Mouse (Mus musculus) brown adipose tissue, adult 24 weeks (tissue): ENCODE data around the gene Nrbf2. TPM values are rescaled to one million over a fixed set of nuclear protein-coding genes. Genes with fewer than 3 reads are reported as not detected.

ENCODE experiments used
- H3K27ac ChIP-seq: fragments of 200-500 bp; replicated peaks from 2 replicates; pipeline ENCODE4 v1.5.1; 2012; ENCODE audit warnings: low read depth, mild to moderate bottlenecking, low read length
- H3K4me1 ChIP-seq: fragments of 200-500 bp; 2 replicates; pipeline ENCODE4 v1.6.1; 2012; ENCODE audit warnings: low read length, mixed read lengths; ENCODE audit not compliant: control insufficient read depth, insufficient read depth, insufficient read length
- H3K4me3 ChIP-seq: fragments of 200-500 bp; 2 replicates; pipeline ENCODE4 v1.5.1; 2012; ENCODE audit warnings: low read depth, mild to moderate bottlenecking, low read length, moderate library complexity; ENCODE audit not compliant: insufficient read depth
- polyA plus RNA-seq: library from polyadenylated mRNA; stranded (reverse); fragments of >200 nt; gene quantifications from 2 replicates; pipeline ENCODE4 v1.2.4, GENCODE M21; 2012; ENCODE audit not compliant: missing spikeins, insufficient read depth, insufficient read length

Nrbf2 gene
- polyA plus RNA-seq, 1 experiment: 18.6 TPM

- Histone ChIP-seq H3K27ac (no peak overlapping the region), H3K4me1 (peaks cover 9% of the 10 kb centered on the region), H3K4me3 (no peak overlapping the region)
Observed at GRCm38 (mm10) chr10:67275916-67276315, 9.2 kb downstream of the Nrbf2 start.

- Histone ChIP-seq H3K4me3 (no peak overlapping the region), H3K4me1 (no peaks in the 10 kb centered on the region; the same call in 1 of the 2 replicates), H3K27ac (no peak overlapping the region)
Observed at GRCm38 (mm10) chr10:67264852-67265251, 20.3 kb downstream of the Nrbf2 start.

GRCm38 (mm10) chr10:67253115-67253514 is 32.0 kb downstream of the Nrbf2 start:
- H3K4me3 ChIP-seq: no peak overlapping the region
- H3K4me1 ChIP-seq: no peaks in the 10 kb centered on the region
- H3K27ac ChIP-seq: no peak overlapping the region

GRCm38 (mm10) chr10:67252353-67252752 is 32.8 kb downstream of the Nrbf2 start:
- H3K4me3 ChIP-seq: no peak overlapping the region
- no peaks in the 10 kb centered on the region for H3K4me1 ChIP-seq
- H3K27ac ChIP-seq: peak overlapping the region; percentile 40; the same call in 1 of the 2 replicates

GRCm38 (mm10) chr10:67250846-67251245 is 34.3 kb downstream of the Nrbf2 start:
- no peak overlapping the region for H3K4me3 ChIP-seq
- no peak overlapping the region for H3K27ac ChIP-seq
- H3K4me1 ChIP-seq: no peaks in the 10 kb centered on the region

GRCm38 (mm10) chr10:67249486-67249885 is 35.6 kb downstream of the Nrbf2 start:
- Histone ChIP-seq H3K27ac (no peak overlapping the region), H3K4me1 (no peaks in the 10 kb centered on the region), H3K4me3 (no peak overlapping the region)

GRCm38 (mm10) chr10:67247145-67247544 is 38.0 kb downstream of the Nrbf2 start:
- no peak overlapping the region for H3K4me3 ChIP-seq
- no peaks in the 10 kb centered on the region for H3K4me1 ChIP-seq
- no peak overlapping the region for H3K27ac ChIP-seq

- peaks cover 4% of the 10 kb centered on the region; the same call in 1 of the 2 replicates for H3K4me1 ChIP-seq
- H3K4me3 ChIP-seq: no peak overlapping the region
- no peak overlapping the region; the same call in 1 of the 2 replicates for H3K27ac ChIP-seq
Observed at GRCm38 (mm10) chr10:67230439-67230838, 54.7 kb downstream of the Nrbf2 start.

GRCm38 (mm10) chr10:67226543-67226942 is 58.6 kb downstream of the Nrbf2 start:
- peaks cover 6% of the 10 kb centered on the region; the same call in 1 of the 2 replicates for H3K4me1 ChIP-seq
- H3K4me3 ChIP-seq: no peak overlapping the region
- H3K27ac ChIP-seq: peak overlapping the region; percentile 58

- Histone ChIP-seq H3K4me3 (no peak overlapping the region), H3K27ac (0 out of 2 replicates have a peak overlapping the region, but pooled peaks have one; percentile 25), H3K4me1 (peaks cover 6% of the 10 kb centered on the region; the same call in 1 of the 2 replicates)
Observed at GRCm38 (mm10) chr10:67226109-67226508, 59.0 kb downstream of the Nrbf2 start.

GRCm38 (mm10) chr10:67225528-67225927 is 59.6 kb downstream of the Nrbf2 start:
- Histone ChIP-seq H3K4me3 (no peak overlapping the region), H3K4me1 (peaks cover 6% of the 10 kb centered on the region; the same call in 1 of the 2 replicates), H3K27ac (peak overlapping the region; percentile 25)

GRCm38 (mm10) chr10:67223942-67224341 is 61.2 kb downstream of the Nrbf2 start:
- Histone ChIP-seq H3K4me3 (no peak overlapping the region), H3K27ac (no peak overlapping the region), H3K4me1 (peaks cover 6% of the 10 kb centered on the region; the same call in 1 of the 2 replicates)

- H3K4me1 ChIP-seq: peaks cover 2% of the 10 kb centered on the region; the same call in 1 of the 2 replicates
- H3K4me3 ChIP-seq: no peak overlapping the region
- no peak overlapping the region for H3K27ac ChIP-seq
Observed at GRCm38 (mm10) chr10:67221284-67221683, 63.8 kb downstream of the Nrbf2 start.

- no peak overlapping the region for H3K4me3 ChIP-seq
- H3K27ac ChIP-seq: no peak overlapping the region
- peaks cover 2% of the 10 kb centered on the region; the same call in 1 of the 2 replicates for H3K4me1 ChIP-seq
Observed at GRCm38 (mm10) chr10:67220251-67220650, 64.9 kb downstream of the Nrbf2 start.

- H3K4me3 ChIP-seq: no peak overlapping the region
- H3K27ac ChIP-seq: no peak overlapping the region
- peaks cover 3% of the 10 kb centered on the region for H3K4me1 ChIP-seq
Observed at GRCm38 (mm10) chr10:67218873-67219565, 66.1 kb downstream of the Nrbf2 start.

GRCm38 (mm10) chr10:67216872-67217271 is 68.2 kb downstream of the Nrbf2 start:
- Histone ChIP-seq H3K27ac (no peak overlapping the region), H3K4me3 (no peak overlapping the region), H3K4me1 (peaks cover 8% of the 10 kb centered on the region)
